Comparison of ENCODE assay signal across 11 mouse cellular contexts in genomic region chr14:27402332-27403250, GRCm38 (mm10). TPM values are rescaled to one million over a fixed set of nuclear protein-coding genes. Genes with fewer than 3 reads are reported as not detected.
DNase-seq lines count a peak whose midpoint lies in the region; ATAC-seq and TF ChIP-seq lines count a peak whose summit lies in the region.
"Had no signal": no experiment of that assay in that cellular context is flagged by ENCODE, and none has a peak within 500 bp of the region (broad histone marks: within the 10 kb centered on the region; RNA-seq: fewer than 3 reads in every experiment).

No protein-coding gene starts in this region.

- H3K9ac ChIP-seq in heart, embryonic 12.5 days = no peak overlapping the region
- no peak overlapping the region for H3K9ac ChIP-seq in forebrain, postnatal 0 days

- H3K27me3 ChIP-seq in heart, embryonic 12.5 days (replicated peaks) = no peaks in the 10 kb centered on the region
- H3K27me3 ChIP-seq in small intestine, adult 2 months (ENCODE audit: control insufficient read depth, insufficient read depth, low read length) = no peaks in the 10 kb centered on the region
- no peaks in the 10 kb centered on the region for H3K27me3 ChIP-seq in forebrain, postnatal 0 days (ENCODE audit: insufficient read depth, low read length)

- H3K9me3 ChIP-seq in heart, embryonic 12.5 days (replicated peaks) = no peaks in the 10 kb centered on the region
- H3K9me3 ChIP-seq in forebrain, postnatal 0 days (ENCODE audit: low read length) = no peaks in the 10 kb centered on the region; the same call in 1 of the 2 replicates

- peaks cover 48% of the 10 kb centered on the region for H3K36me3 ChIP-seq in heart, embryonic 12.5 days
- peaks cover 26% of the 10 kb centered on the region; the same call in 1 of the 2 replicates for H3K36me3 ChIP-seq in small intestine, adult 2 months (ENCODE audit: control insufficient read depth, insufficient read depth, low read length)
- peaks cover 5% of the 10 kb centered on the region; the same call in 1 of the 2 replicates for H3K36me3 ChIP-seq in forebrain, postnatal 0 days (ENCODE audit: insufficient read depth)
- H3K36me3 ChIP-seq: midbrain, embryonic 10.5 days had no signal

- no peak for TF ChIP-seq POLR2A in small intestine, adult 2 months (IDR thresholded peaks at IDR 0.05; ENCODE audit: low read depth, low read length)

- H3K4me1 ChIP-seq in heart, embryonic 12.5 days (replicated peaks) = peaks cover 15% of the 10 kb centered on the region; the same call in 1 of the 2 replicates
- peaks cover 12% of the 10 kb centered on the region for H3K4me1 ChIP-seq in small intestine, adult 2 months (ENCODE audit: control insufficient read depth, insufficient read depth, insufficient read length, low read length)
- H3K4me1 ChIP-seq in forebrain, postnatal 0 days (ENCODE audit: insufficient read depth) = no peaks in the 10 kb centered on the region
- H3K4me1 ChIP-seq: midbrain, embryonic 10.5 days had no signal

- H3K27ac ChIP-seq in heart, embryonic 12.5 days (ENCODE audit: poor library complexity, severe bottlenecking) = no peak overlapping the region
- peak overlapping the region; percentile 64 for H3K27ac ChIP-seq in small intestine, adult 2 months (ENCODE audit: insufficient read depth, low read depth, low read length)
- no peak overlapping the region for H3K27ac ChIP-seq in forebrain, postnatal 0 days (ENCODE audit: low read depth, low read length)
- H3K27ac ChIP-seq: midbrain, embryonic 10.5 days had no signal

- no peak for ATAC-seq in heart, embryonic 12.5 days (ENCODE audit: insufficient number of reproducible peaks, low FRiP score)
- peak; percentile 31 to 40; a peak in 1 of 4 replicates for ATAC-seq in hematopoietic stem cell, adult 5-6 weeks (replicated peaks in 1 of 2; ENCODE audit: insufficient read depth in 1 of 2, low FRiP score in 2 of 2, low TSS enrichment in 1 of 2, low read depth in 1 of 2, poor library complexity in 2 of 2, severe bottlenecking in 2 of 2)
- ATAC-seq in forebrain, postnatal 0 days = no peak

- H3K4me3 ChIP-seq in heart, embryonic 12.5 days = no peak overlapping the region
- H3K4me3 ChIP-seq in small intestine, adult 2 months (ENCODE audit: low read depth, low read length) = no peak overlapping the region
- no peak overlapping the region for H3K4me3 ChIP-seq in forebrain, postnatal 0 days (ENCODE audit: low read depth, low read length)
- H3K4me3 ChIP-seq: midbrain, embryonic 10.5 days had no signal

- no peak for TF ChIP-seq CTCF in small intestine, adult 2 months (IDR thresholded peaks at IDR 0.05; ENCODE audit: extremely low read depth, insufficient read length, insufficient replicate concordance, low read depth, low read length)
- TF ChIP-seq CTCF in forebrain, postnatal 0 days (IDR thresholded peaks at IDR 0.05; ENCODE audit: low read depth) = no peak

- 69% methylated on average over 10 of the region's 10 CpGs for WGBS in heart, embryonic 12.5 days
- 67% methylated on average over 10 of the region's 10 CpGs for WGBS in small intestine, adult 2 months
- 71% methylated on average over 10 of the region's 10 CpGs for WGBS in forebrain, postnatal 0 days

- no peak overlapping the region for H3K4me2 ChIP-seq in heart, embryonic 12.5 days
- H3K4me2 ChIP-seq in forebrain, postnatal 0 days (ENCODE audit: low read depth) = no peak overlapping the region

- DNase-seq in heart, adult 9 months (ENCODE audit: low spot score in 2 of 2) = peak; percentile 31 to 39
- peak; percentile 69 for DNase-seq in CD4-positive, CD25-positive, alpha-beta regulatory T cell, adult 2 months (ENCODE audit: low read depth, low spot score)
- no peak for DNase-seq in adrenal gland, postnatal 4 days (ENCODE audit: low spot score in 2 of 2)
- no peak for DNase-seq in adrenal gland, adult 8-10 months
- DNase-seq in forebrain, postnatal 0 days = no peak
- DNase-seq: embryo, embryonic 11 days; left cerebral cortex, postnatal 4 days had no signal

RNA-seq across cellular contexts. Expression of gene Fam208a, which starts 26.0 kb away (rescaled TPM):
- 13.1 and 14.5 TPM in 2 replicates for polyA plus RNA-seq in heart, embryonic 12.5 days (2016; fragmentation: Nextera tagmentation; extraction: Ambion mirVana)
- total RNA-seq in hematopoietic stem cell, adult 5-6 weeks (2017) = 39.2 and 48.5 TPM in 2 replicates
- 1.2 and 1.8 TPM in 2 replicates for polyA plus RNA-seq in small intestine, adult 2 months (2012; rRNA removed)
- total RNA-seq in adrenal gland, postnatal 4 days (2021) = 10 to 100 TPM; 22.3 to 24.6 TPM
- 10 to 100 TPM; 22.5 to 32.3 (median 26.7) TPM for total RNA-seq in adrenal gland, adult 8-10 months (2022)
- 43.2 and 50.9 TPM in 2 replicates for total RNA-seq in forebrain, postnatal 0 days (2014; rRNA removed)
- polyA plus RNA-seq in forebrain, postnatal 0 days (2015; fragmentation: Nextera tagmentation; extraction: Ambion mirVana) = 5.3 and 8.1 TPM in 2 replicates

Comparison
In these comparisons a context has a peak if more than half of its experiments do, and no peak if none do; other contexts are left out.
1. DNase-seq: peak in heart, adult 9 months (2 of 2) and CD4-positive, CD25-positive, alpha-beta regulatory T cell, adult 2 months (single experiment); none in adrenal gland, postnatal 4 days (0 of 2), adrenal gland, adult 8-10 months (single experiment) and forebrain, postnatal 0 days (single experiment).
2. ATAC-seq: peak in hematopoietic stem cell, adult 5-6 weeks (2 of 2); none in heart, embryonic 12.5 days (single experiment) and forebrain, postnatal 0 days (single experiment).